Mouse (Mus musculus): ENCODE results near the gene Armh1. TPM values are rescaled to one million over a fixed set of nuclear protein-coding genes. Genes with fewer than 3 reads are reported as not detected.
"Not testable (repeated sequence)": the region's sequence is repeated elsewhere in the genome, so short reads cannot be mapped to it uniquely, and the experiment has no call there.

Armh1 gene
- total RNA-seq, 2 experiments from 2014 or later: not detected

DNA sequence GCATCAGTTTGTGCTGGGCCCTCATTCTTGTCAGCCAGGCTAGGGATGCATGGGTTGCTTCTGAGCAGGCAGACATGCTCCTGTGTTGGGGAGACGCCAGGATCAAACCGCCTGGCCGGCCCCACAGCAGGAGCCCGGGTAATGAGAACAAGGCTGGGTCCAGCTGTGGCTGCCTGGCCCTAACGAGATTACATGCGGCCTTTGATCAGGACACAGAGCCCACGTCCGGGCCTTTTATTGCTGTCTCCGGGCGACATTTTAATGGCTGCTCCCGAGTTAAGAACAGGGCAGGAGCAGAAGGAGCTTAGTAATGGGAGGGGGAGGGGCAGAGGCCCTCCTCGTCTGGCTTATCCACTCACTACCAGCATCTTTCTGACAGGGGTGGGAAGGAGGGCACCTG lies 20.5 kb upstream of the Armh1 start:
- ATAC-seq (replicated peaks; ENCODE audit: low FRiP score, low TSS enrichment, poor library complexity, severe bottlenecking): no peak

DNA sequence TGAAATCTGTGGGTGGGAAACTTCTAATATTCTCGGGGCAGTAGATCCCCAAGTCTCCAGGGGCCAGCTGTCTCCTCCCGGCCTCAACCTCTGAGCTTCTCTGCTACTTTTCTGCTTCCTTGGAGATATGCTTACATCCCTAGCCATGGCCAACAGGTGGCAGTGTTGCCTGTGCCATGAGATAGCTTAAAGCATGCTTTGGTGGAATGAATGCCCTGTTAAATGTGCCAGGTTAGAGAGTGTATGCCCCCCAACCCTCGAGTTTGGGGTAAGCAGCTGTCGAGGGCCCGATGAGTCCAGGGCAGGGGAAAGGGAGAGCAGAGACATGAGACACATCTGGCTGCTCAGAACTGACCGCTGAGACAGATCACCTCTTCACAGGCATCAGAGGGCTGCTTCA lies 18.4 kb upstream of the Armh1 start:
- peak; percentile 60 for ATAC-seq (replicated peaks; ENCODE audit: low FRiP score, low TSS enrichment, poor library complexity, severe bottlenecking)

DNA sequence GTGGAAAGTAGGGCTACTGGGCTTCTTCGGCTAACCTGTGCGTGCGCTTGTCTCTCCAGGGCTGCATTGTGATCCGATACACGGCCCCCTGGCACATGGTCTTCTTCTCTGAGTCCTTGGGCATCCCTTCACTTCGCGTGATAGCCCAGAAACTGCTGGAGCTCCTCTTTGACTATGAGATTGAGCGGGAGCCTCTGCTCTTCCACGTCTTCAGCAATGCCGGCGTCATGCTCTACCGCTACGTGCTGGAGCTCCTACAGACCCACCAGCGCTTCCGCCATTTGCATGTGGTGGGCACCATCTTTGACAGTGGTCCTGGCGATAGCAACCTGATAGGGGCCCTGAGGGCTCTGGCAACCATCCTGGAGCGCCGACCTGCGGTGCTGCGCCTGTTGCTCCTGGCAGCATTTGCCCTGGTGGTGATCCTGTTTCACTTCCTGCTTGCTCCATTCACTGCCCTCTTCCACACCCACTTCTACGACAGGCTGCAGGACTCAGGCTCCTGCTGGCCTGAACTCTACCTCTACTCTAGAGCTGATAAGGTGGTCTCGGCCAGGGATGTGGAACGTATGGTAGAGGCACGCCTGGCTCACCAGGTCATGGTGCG lies 16.0 kb upstream of the Armh1 start:
- ATAC-seq (replicated peaks; ENCODE audit: low FRiP score, low TSS enrichment, poor library complexity, severe bottlenecking): no peak

DNA sequence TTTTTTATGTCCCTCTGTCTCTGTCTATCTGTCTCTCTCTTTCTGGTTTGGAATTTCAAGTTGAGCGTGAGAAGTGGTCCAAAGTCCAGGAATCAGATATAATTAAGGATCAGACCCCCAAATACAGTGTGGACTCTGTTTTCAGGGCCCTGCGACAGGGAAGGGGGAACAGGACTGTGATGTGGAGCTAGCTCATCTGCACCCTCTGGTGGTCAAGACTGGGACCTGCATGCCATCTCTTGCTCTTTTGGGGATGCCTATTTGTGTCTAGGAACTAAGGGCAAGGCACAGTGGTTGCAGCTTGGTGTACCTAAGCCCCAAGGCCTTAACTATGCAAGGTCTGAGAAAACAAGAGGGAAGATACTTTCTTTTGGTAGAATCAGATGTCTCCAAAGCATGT lies 15.4 kb upstream of the Armh1 start:
- peak; percentile 69 for ATAC-seq (replicated peaks; ENCODE audit: low FRiP score, low TSS enrichment, poor library complexity, severe bottlenecking)

DNA sequence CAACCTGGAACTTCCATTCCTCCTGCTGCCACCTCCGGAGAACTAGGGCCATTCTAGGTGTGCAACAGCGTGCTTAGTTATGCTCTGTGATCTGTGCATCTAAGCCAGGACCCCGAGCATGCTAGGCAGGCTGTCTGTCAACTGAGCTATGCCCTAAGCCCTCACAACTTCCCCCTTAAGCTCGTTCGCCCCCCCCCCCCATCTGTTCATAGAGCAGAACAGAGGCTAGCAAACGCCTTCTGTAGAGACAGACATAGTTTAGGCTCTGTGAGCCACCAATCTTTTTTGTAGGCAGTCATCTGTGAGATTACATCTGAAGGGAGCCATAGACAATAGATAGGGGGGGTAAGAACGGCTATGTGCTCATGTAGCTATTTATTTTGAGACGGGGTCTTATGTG lies 11.1 kb upstream of the Armh1 start:
- no peak for ATAC-seq (replicated peaks; ENCODE audit: low FRiP score, low TSS enrichment, poor library complexity, severe bottlenecking)

DNA sequence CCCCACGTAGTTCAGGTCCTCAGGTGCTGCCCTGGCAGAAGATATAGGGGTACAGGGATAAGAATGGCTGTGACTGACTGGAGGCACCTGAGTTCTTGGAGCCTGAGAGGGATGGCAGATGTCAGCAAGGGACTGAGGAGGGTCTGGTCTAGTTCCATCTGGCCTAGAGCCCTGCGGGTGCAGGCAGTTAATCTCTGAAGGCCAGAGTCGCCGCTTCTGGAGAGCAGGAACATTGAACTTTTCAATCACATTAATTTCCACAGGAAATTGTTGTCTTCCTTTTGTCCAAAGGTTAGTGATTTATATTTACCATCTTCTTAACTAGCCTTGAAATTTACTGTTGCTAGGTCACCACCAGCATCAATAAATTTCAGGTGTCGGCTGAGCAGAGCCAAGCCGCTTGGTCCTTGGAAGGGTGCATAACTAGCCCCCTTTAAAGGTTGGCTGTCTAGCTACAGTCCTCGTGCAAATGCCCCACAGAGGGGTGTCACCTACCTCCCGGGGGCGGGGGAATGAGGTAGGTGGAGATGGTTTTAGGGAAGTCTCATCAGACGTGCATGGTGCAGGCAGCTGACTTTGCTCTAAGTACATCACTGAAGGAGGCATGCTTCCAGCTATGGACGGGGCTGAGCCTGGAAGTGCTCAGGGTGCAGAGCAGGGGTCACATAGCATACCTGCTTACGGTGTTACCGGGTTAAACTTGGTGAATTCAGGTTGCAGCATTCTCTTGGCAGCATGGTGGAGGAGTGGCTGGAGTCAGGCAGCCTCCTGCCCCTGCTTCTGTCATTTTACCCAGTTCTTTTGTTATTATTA lies 10.4 kb upstream of the Armh1 start:
- ATAC-seq (replicated peaks; ENCODE audit: low FRiP score, low TSS enrichment, poor library complexity, severe bottlenecking): no peak

DNA sequence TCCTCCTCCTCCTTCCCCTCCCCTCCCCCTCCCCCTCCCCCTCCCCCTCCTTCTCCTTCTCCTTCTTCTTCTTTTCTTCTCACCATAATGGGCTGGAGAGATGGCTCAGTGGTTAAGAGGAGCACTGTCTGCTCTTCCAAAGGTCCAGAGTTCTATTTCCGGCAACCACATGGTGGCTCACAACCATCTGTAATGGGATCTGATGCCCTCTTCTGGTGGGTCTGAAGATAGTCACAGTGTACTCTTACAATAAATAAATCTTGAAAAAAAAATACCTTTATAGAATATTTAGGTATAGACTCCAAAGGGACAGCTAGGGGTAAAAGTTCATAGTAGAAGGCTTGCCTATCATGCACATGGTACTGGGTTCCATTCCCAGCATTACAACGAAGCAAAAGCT lies 9.3 kb upstream of the Armh1 start:
- ATAC-seq (replicated peaks; ENCODE audit: low FRiP score, low TSS enrichment, poor library complexity, severe bottlenecking): no peak

DNA sequence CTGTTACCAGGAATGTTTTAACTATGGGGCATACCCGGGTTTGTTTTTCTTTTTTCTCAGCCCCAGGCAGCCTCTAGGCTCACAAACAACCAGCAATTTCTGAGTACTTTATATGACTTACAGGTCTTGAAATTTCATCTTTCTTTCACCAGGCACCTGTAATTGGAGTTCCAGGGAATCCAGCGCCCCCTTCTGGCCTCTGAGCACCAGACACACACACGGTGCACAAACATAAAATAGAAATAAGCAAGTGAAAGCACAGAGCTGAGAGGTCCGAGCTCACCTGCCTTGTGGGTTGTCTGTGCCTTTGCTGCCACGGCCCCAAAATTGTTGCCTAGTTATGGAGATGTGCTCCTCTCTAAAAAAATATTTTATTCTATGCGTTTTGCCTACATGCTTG lies 8.0 kb upstream of the Armh1 start:
- ATAC-seq (replicated peaks; ENCODE audit: low FRiP score, low TSS enrichment, poor library complexity, severe bottlenecking): not testable (repeated sequence)

DNA sequence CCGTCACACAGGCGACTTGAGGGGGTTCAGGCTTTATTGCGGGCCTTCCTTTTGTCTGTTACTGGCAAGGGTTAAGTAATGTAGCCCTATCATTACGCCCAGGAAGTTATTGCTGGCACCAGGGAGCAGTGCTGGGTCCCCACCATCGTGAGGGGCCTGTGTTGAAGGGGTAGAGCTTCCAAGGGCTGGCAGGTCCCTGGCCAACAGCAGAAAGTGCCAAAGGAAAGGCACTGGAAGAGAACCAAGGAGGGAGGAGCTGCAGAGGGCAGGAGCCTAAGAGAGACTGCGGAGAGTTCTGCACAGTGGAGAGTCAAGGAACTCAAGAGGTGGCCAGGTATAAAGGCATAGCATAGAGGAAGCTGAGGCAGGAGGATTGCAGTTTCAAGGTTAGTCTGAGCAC lies 2.7 kb upstream of the Armh1 start:
- ATAC-seq (replicated peaks; ENCODE audit: low FRiP score, low TSS enrichment, poor library complexity, severe bottlenecking): no peak

DNA sequence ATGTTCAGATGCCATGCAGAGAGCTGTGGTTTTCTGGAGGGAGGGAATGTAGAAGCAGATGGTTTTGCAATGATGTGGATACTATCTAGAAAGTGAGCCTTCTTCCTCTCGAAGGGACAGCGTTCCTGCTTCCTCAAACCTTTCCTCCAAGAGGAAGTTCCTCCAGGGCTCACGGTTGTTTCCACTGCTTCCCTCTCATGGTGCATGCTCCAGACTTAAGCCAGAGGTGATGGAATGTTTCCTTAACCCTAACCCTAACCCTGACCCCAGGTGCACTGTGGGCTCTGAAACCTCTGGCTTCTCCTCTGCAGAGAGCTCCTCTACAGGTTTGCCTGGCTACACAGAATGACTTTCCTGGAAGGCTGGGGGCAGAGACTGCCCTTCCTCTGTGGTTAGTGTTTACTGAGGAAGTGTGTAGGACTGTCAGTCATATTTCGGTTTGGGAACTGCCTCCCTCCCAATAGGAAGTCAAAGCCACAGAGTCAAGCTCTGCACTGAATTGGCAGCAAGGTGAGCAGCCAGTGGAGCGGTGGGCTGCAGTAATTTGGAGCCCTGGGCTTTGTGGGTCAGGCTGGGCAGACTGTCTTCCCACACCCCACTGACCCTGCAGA lies 2.2 kb upstream of the Armh1 start:
- ATAC-seq (replicated peaks; ENCODE audit: low FRiP score, low TSS enrichment, poor library complexity, severe bottlenecking): no peak

DNA sequence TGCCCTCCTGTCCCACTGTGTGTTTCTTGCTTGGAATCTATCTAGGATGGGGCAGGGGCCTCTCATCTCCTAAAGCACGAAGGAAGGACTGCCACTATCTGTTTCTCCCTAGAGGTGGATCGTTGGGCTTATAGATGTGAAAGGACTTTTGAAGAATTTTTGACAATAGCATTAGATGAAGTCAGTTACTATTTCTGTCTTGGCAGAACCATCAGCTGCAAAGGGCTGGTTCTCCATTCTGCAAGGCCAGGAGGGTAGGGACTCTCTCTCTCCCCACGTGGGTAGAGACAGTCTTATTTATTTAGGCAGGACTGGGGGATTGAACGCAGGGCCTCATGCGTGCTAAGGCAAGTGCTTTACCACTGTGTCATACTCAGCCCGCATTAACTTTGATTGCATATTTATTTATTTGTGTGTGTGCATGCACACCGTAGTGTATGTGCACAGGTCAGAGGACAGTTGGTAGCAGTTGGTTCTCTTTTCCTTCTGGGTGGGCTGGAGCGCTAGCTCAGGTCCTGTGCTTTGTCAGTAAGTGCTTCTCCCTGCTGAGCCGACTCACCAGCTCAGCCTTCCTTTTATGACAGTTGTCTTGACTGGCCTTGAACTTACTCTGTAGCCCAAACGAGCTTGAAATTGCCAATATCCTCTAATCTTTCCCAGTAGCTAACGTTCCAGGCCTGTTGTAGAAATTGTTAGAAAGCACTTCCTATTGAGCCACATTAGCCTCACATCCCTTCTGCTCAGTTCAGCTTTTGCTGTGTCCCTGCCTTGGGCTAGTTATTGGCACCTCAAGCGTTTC lies 1.5 kb upstream of the Armh1 start:
- no peak for ATAC-seq (replicated peaks; ENCODE audit: low FRiP score, low TSS enrichment, poor library complexity, severe bottlenecking)

DNA sequence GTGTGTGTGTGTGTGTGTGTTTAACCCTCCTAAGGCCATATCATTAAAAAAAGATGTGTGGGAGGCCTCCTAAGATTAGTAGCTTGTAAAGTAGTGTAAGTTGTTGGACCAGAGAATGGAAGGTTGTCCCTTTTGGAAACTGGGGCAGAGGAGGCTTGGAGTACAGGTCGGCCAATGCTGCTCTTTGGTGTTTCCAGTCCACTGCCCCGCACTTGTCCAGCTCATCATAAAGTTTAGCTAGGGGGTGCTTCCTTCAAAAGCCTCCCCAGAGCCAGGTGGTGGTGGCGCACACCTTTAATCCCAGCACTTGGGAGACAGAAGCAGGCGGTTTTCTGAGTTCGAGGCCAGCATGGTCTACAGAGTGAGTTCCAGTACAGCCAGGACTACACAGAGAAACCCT lies 830 bp upstream of the Armh1 start:
- no peak for ATAC-seq (replicated peaks; ENCODE audit: low FRiP score, low TSS enrichment, poor library complexity, severe bottlenecking)

DNA sequence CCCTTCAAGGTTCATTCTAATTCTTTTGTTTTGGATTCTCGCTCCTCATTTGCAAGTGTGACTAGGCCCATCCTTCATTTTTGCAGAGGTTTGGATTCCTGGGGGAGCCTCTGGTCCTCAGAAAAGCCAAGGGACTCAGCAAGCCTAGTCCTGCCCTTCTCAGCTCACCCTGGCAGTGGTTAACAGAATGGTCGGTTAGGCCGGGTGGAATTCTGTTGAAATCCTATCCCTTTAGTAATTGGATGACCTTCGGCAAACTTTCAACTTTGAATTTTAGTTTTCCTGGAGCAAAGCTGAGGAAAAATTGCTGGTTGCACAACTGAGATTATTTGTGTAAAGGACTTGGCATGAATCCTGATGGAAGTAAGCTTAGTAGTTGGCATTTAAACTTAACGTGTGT lies 426 bp upstream of the Armh1 start:
- no peak for ATAC-seq (replicated peaks; ENCODE audit: low FRiP score, low TSS enrichment, poor library complexity, severe bottlenecking)

DNA sequence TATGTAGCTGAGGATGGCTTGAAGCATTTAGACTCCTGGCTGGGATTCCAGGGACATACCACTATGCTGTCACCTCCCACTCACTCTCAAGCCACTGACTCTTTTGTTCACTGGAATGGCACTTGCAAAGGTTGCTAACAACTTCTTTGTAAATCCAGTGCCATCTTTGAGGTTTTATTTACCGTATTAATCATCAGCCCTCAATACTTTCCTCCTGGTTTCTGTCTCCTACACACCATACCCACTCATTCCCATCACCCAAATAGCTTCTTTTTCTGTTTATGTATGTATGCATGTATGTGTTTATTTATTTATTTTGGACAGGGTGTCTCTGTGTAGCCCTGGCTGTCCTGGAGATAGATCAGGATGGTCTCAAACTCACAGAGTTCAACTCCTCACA lies 943 bp downstream of the Armh1 start:
- ATAC-seq (replicated peaks; ENCODE audit: low FRiP score, low TSS enrichment, poor library complexity, severe bottlenecking): no peak

DNA sequence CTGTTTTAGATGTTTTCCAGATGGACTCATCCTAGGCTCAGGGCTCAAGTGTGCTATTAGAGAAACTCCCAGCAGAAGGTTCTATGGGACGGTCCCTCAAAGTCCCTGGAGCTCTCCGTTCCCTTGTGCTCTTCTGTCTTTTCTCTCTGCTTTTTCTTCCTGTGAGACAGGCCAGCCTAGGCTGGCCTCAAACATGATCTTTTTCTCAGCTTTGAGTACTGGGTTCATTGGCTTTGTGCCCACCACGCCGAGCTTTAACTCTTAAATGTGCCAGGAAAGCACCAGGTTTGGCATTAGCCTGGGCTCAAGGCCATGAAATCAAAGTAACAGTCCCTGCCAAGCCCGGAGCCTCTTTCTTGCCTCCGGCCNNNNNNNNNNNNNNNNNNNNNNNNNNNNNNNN lies 11.1 kb downstream of the Armh1 start:
- ATAC-seq (replicated peaks; ENCODE audit: low FRiP score, low TSS enrichment, poor library complexity, severe bottlenecking): no peak

DNA sequence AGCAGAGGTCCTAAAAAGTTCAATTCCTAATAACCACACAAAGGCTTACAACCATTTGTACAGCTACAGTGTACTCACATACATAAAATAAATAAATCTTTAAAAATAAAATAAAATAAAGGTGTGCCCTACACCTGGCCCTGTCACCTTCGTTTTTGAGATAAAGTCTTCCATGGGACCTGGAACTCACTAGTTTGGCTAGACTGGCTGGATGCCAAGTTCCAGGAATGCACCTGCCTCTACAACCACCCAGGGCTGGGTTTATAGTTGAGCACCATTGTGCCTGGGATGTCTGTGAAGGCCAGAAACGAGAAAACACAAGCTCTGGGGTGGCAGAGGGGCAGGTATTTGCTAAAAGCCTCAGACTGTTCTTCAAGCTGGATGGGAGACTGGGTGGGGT lies 12.8 kb downstream of the Armh1 start:
- no peak for ATAC-seq (replicated peaks; ENCODE audit: low FRiP score, low TSS enrichment, poor library complexity, severe bottlenecking)

DNA sequence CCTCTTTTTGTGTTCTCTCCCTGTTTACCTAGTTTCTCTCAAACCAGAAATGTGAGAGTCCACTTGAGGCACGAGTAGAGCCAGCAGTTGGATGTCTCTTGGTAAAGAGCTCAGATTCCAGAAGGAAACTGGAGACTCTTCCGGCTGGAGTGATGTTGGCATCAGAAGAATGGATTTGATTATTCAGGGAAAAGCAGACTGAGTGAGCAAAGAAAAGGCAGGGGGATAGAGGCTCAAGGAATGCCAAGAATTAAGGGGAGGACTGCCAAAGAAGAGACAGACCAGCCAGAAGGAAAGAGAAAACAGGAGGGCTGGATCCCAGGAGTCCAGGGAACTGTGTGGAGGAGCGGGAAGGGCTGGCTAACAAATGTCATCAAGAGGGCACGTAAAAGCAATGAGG lies 16.1 kb downstream of the Armh1 start:
- ATAC-seq (replicated peaks; ENCODE audit: low FRiP score, low TSS enrichment, poor library complexity, severe bottlenecking): no peak

DNA sequence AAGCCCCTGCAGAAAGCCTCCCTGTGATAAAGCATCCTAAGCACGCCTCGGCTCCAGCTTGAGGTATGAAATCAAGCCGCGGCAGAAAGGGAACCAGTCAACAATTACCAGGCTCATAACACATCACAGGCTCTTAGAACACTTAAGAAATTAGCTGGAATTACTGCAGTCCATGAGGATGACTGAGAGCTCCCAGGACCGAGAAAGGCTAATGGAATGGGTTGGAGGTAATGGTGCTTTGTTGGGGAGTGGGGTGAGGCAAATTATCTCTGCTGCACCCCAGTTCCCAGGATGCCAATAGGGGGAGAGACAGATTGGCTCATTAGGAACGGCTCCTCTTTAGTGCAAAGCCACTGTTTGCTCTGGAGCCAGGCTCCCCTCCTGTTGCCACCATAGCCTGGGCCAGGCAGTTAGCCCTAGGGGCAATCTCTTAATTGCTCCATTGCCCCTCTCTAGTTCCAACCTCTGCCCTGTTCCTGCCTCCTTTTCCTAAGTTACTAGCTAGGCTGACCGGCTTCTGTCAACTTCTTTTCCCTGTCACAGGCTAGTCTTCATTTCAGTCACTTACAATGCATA lies 17.7 kb downstream of the Armh1 start:
- ATAC-seq (replicated peaks; ENCODE audit: low FRiP score, low TSS enrichment, poor library complexity, severe bottlenecking): no peak

DNA sequence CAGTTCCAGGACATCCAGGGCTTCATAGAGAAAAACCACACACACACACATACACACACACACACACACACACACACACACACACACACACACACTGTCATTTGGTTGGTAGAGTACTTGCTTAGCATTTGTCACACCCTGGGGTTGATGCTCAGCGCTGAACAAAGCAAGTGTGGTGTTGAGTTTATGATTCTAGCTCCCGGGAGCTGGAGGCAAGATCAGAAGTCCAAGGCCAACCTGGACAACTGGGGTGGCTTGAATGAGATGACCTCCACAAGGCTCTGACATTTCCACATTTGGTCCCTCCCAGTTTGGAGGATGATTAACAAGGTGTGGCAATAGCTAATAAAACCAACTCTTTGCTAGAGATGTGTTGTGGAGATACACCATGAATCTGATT lies 20.7 kb downstream of the Armh1 start:
- no peak for ATAC-seq (replicated peaks; ENCODE audit: low FRiP score, low TSS enrichment, poor library complexity, severe bottlenecking)

DNA sequence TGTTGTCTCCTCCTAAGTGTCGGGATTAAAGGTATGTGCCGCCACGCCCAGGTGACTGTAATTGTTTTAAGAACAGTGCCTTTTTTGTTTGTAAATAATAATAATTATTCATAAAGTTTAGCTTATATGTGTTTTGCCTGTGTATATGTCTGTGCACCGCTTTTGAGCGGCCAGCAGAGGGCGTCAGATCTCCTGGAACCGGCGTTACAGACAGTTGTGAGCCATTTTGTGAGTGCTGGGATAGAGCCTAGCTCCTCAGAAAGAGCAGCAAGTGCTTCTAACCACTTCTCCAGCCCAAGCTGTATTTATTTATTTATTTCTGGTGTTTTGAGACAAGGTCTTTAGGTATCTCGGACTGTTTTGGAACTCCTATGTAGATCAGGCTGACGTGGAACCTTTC lies 21.6 kb downstream of the Armh1 start:
- ATAC-seq (replicated peaks; ENCODE audit: low FRiP score, low TSS enrichment, poor library complexity, severe bottlenecking): 0 out of 2 replicates have a peak, but pooled peaks have one; percentile 51
